Mouse (Mus musculus) heart, embryonic 16.5 days (tissue): ENCODE results near the gene Prickle2. TPM values are rescaled to one million over a fixed set of nuclear protein-coding genes. Genes with fewer than 3 reads are reported as not detected.

ENCODE experiments used
- ATAC-seq: fragments of 200-750 bp; cut with Nextera tagmentation; replicated peaks from 2 replicates; pipeline ENCODE4 v1.8.0; 2017; ENCODE audit warnings: moderate number of reproducible peaks; ENCODE audit not compliant: insufficient read depth, low FRiP score; ENCODE audit errors: extremely low read depth
- H3K27ac ChIP-seq: fragments of 300-500 bp; sonication (generic); 2 replicates; pipeline ENCODE4 v1.5.1; 2014; ENCODE audit warnings: mild to moderate bottlenecking, low read length, control low read depth, moderate library complexity
- H3K27me3 ChIP-seq: fragments of 300-500 bp; sonication (generic); 2 replicates; pipeline ENCODE4 v1.6.1; 2014; ENCODE audit warnings: low read length, mixed read lengths; ENCODE audit not compliant: control insufficient read depth, insufficient read depth
- H3K36me3 ChIP-seq: fragments of 300-500 bp; sonication (generic); 2 replicates; pipeline ENCODE4 v1.6.1; 2014; ENCODE audit not compliant: control insufficient read depth, insufficient read depth
- H3K4me1 ChIP-seq: fragments of 300-500 bp; sonication (generic); 2 replicates; pipeline ENCODE4 v1.6.1; 2014; ENCODE audit warnings: low read length, mixed read lengths; ENCODE audit not compliant: control insufficient read depth, insufficient read depth
- H3K4me2 ChIP-seq: fragments of 300-500 bp; sonication (generic); 2 replicates; pipeline ENCODE4 v1.6.1; 2014; ENCODE audit warnings: low read depth, mild to moderate bottlenecking, control low read depth, low read length
- H3K4me3 ChIP-seq: fragments of 300-500 bp; sonication (generic); 2 replicates; pipeline ENCODE4 v1.5.1; 2014; ENCODE audit warnings: mild to moderate bottlenecking, control low read depth, low read length
- H3K9ac ChIP-seq: fragments of 300-500 bp; sonication (generic); 2 replicates; pipeline ENCODE4 v1.6.1; 2014; ENCODE audit warnings: low read length, control low read depth
- H3K9me3 ChIP-seq: fragments of 300-500 bp; sonication (generic); replicated peaks from 2 replicates; pipeline ENCODE4 v1.6.1; 2016; ENCODE audit warnings: low read length; ENCODE audit not compliant: control insufficient read depth
- WGBS: fragments of 180-500 bp; shearing (Covaris S2); extraction: QIAGEN DNeasy Blood & Tissue Kit; methylation state at CpG from one replicate; pipeline ENCODE4 v1.1.7; 2014; 5-methylcytosine and 5-hydroxymethylcytosine counted together
- polyA plus RNA-seq: library from polyadenylated mRNA; unstranded; fragments of >200 nt; fragmentation: Nextera tagmentation; extraction: Ambion mirVana; gene quantifications from 2 replicates; pipeline ENCODE4 v1.2.1, GENCODE M21; 2015

The Prickle2 gene
- polyA plus RNA-seq, 1 experiment from 2014 or later = 4.2 TPM

- Histone ChIP-seq H3K36me3 (no peaks in the 10 kb centered on the region), H3K27ac (no peak overlapping the region), H3K27me3 (no peaks in the 10 kb centered on the region), H3K4me1 (no peaks in the 10 kb centered on the region), H3K4me3 (no peak overlapping the region), H3K9me3 (no peaks in the 10 kb centered on the region), H3K9ac (no peak overlapping the region), H3K4me2 (no peak overlapping the region)
- ATAC-seq = no peak
- WGBS = 76% methylated on average over 10 of the region's 10 CpGs
These were observed 358.5 kb downstream of the Prickle2 start for GRCm38 (mm10) chr6:92347278-92348028.

- Histone ChIP-seq H3K4me3 (no peak overlapping the region), H3K9ac (no peak overlapping the region), H3K36me3 (no peaks in the 10 kb centered on the region), H3K27ac (no peak overlapping the region), H3K4me2 (no peak overlapping the region), H3K27me3 (no peaks in the 10 kb centered on the region), H3K9me3 (no peaks in the 10 kb centered on the region), H3K4me1 (no peaks in the 10 kb centered on the region)
- WGBS = 74% methylated on average over 7 of the region's 7 CpGs
- no peak for ATAC-seq
These were observed 359.2 kb downstream of the Prickle2 start for GRCm38 (mm10) chr6:92346729-92347128.

DNA sequence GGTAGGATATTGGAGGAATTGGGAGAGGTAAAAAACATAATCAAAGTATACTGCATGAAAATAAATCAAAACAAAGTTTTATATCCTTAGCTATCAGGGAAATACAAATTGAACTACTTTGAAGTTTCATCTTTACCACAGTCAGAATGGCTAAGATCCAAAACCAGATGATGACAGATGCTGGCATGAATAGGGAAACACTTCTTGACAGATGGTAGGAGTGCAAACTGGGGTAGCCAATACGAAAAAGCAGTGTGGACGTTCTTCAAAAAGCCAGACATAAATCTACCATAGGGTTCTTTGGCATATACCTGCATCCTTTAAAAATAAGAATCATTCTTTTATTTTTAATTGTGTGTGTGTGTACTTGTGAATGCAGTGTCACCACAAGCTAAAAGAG is 360.8 kb downstream of the Prickle2 start:
- Histone ChIP-seq H3K36me3 (no peaks in the 10 kb centered on the region), H3K4me2 (no peak overlapping the region), H3K27me3 (no peaks in the 10 kb centered on the region), H3K27ac (no peak overlapping the region), H3K4me3 (no peak overlapping the region), H3K9ac (no peak overlapping the region), H3K9me3 (no peaks in the 10 kb centered on the region), H3K4me1 (no peaks in the 10 kb centered on the region)
- no peak for ATAC-seq
- WGBS = 71% methylated on average over 2 of the region's 2 CpGs

GRCm38 (mm10) chr6:92344588-92344987 is 361.4 kb downstream of the Prickle2 start:
- no peak for ATAC-seq
- H3K27me3 ChIP-seq = no peaks in the 10 kb centered on the region
- no peak overlapping the region for H3K27ac ChIP-seq
- WGBS = 72% methylated on average over 3 of the region's 3 CpGs
- H3K4me2 ChIP-seq = no peak overlapping the region
- H3K9ac ChIP-seq = no peak overlapping the region
- no peaks in the 10 kb centered on the region for H3K9me3 ChIP-seq
- H3K4me1 ChIP-seq = no peaks in the 10 kb centered on the region
- H3K4me3 ChIP-seq = no peak overlapping the region
- H3K36me3 ChIP-seq = no peaks in the 10 kb centered on the region

Other genes with a start within 250 kb of the Prickle2 start
- 2.3 and 2.5 TPM in 2 replicates for gene A730049H05Rik, start 110.3 kb upstream of the Prickle2 start, polyA plus RNA-seq
- 0.31 and 0.34 TPM in 2 replicates for gene Gm15737, start 163.2 kb upstream of the Prickle2 start, polyA plus RNA-seq
- 6.3 and 7.7 TPM in 2 replicates for gene Adamts9, start 237.3 kb upstream of the Prickle2 start, polyA plus RNA-seq